Mouse (Mus musculus): ENCODE data around the gene AA986860.

GRCm38 (mm10) chr1:130734452-130734851 is 2.7 kb downstream of the AA986860 start:
- TF ChIP-seq CTCF (IDR thresholded peaks at IDR 0.05; ENCODE audit: control insufficient read depth, insufficient read depth, insufficient replicate concordance, low read depth, low read length) (no peak), POLR2A (IDR thresholded peaks at IDR 0.05; ENCODE audit: control insufficient read depth, low read depth, low read length) (no peak)
